Mouse (Mus musculus): Measurements from ENCODE around the gene Nudt21.
A peak's percentile ranks its signal among the peaks of the same experiment; 100 is the strongest.

Gene Nudt21

DNA sequence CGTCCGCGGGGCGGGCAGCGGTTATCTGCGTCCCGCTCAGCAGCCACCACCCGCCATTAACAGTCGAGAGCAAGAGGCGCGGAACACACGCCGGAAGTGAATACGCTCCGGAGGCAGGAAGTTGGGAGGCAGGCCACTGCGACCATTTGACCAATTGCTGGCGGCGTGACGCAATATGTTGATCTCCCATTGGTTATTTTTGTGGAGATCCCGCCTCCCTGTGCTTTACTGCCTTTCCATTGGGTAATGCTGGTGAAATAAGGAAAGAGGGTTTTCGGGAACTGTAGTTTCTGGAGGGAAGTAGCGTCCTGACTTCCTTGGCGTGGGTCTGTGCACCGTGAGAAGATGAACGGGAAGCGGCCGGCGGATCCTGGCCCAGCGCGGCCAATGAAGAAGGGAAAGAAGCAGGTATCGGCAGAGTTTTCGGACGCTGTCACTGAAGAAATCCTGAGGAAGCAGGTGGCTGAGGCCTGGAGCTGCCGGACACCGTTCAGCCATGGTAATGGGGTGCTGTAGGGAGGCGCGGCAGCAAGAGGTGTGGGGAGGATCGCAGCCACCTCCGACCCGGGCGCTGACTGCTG lies at the start of gene Nudt21, which contains the start of gene Ogfod1:
Gene Nudt21, minus strand, starts transcription at position 88 of the 581 bp plus-strand sequence.
Gene Ogfod1, plus strand, starts transcription at position 255 of the 581 bp plus-strand sequence.
- DNase-seq (ENCODE audit: low spot score): peak; percentile 88

- no peak for DNase-seq (ENCODE audit: low spot score)
Observed at GRCm38 (mm10) chr8:94076461-94077192, 39.8 kb upstream of the Nudt21 start.

DNA sequence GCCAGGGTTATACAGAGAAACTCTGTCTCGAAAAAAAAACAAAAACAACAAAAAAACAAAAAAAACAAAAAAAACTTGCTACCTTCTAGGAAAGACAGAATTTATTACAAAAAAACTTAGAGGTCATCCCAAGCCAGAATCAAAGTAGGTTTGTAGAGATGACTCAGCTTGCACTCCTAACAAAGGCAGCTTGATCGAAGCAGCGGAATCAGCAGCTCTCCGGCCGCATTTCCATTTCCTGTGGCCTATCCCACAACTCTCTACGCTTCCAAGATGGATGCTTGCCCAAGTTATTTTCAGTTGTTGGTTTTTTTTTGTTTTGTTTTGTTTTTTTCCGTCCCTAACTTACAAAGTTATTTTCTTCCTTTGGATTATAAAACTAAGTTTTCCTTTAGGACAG lies 32.0 kb upstream of the Nudt21 start:
- DNase-seq (ENCODE audit: low spot score): no peak

DNA sequence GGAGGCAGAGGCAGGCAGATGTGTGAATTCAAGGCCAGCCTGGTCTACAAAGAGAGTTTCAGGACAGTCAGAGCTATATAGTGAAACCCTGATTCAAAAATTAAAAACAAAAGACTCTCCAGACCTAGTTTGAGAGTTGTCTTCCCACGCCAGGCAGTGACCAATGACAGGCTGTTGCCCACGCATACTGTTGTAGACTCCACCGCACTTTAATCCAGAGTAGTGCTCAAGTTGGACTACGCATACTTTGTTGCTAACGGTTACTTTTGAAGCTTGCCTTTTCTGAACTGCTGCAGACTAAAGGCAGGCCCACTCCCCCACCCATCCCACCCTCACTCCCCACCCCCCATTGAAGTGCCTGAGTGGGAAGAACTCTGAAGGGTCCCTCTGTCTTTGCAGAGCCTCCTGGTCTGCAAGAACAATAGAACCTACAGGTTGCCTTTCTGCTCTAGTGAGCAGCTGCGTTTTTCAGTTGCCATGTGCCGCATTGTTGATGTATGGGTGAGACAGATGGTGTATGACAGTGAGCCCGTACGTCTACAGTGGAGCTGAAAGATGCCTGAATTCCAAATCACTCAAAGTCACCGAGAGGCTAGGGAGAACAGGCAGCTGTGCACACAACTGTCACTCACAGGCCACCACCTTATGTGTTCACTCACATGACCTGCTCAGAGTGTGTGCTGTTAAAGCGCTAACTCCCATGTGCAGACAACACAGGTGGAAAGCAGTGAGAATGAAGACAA lies 29.5 kb upstream of the Nudt21 start:
- DNase-seq (ENCODE audit: low spot score): no peak

DNA sequence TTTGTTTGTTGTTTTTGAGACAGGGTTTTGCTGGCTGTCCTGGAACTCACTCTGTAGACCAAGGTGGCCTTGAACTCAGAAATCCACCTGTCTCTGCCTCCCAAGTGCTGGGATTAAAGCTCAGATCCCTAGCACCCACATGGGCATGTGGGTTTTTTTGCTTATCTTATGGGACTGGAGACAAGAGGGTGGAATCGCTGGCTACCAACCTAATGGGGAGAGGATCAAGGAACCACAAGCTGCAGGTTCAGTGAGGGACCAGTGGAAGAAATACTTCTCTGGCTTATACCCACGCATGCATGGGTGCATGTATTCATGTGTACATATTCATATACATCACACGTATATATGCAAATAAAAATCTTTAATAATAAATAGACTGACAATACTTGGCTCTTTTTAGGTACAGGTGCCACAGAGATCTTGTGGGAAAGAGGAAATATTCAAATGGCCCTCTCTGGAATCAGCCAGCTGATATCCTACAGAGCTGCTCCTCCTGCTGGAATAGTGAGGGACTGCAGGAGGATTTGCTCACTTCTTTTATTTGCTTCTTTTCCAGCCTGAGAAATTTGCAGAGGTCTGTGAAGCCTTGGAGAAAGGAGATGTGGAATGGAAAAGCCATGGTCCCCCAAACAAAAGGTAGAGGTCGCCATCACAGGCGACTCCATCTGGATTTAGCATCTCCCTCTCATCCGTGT lies 20.5 kb upstream of the Nudt21 start:
- peak; percentile 16 for DNase-seq (ENCODE audit: low spot score)

DNA sequence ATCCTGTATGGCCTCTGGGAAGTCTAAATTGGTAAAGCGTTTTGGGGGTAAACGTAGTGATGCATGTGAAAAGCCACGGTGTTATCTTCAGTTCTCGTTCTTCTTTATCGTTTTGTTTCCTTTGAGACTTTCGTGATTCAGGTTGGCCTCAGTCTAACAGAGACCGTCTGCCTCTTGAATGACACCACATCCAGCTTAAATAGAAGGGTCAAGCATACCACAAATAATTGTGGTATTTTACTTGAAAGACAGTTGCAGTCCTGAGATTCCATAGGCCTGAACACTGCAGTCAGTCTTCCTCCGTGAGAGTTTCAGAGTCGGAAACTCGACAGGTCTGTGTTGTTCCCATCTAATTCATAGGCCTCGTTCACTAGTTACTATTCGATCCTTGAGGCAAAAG lies 15.9 kb upstream of the Nudt21 start:
- no peak for DNase-seq (ENCODE audit: low spot score)

DNA sequence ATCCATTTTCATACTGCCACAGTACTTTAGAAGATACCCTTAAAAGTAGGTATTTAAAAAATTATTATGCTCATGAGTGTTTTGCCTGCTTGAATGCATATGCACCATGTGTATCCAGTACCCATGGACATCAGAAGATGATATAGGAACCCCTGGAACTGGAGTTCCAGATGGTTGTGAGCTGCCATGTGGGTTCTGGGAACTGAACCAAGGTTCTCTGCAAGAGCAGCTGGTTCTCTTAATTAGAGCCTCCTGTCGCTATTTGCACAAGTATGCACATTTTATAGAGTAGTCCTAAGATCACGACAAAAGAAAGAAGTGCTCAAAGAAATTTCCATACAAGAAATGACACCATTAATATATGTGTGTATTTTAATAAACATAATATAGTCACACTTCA lies 11.0 kb upstream of the Nudt21 start:
- no peak for DNase-seq (ENCODE audit: low spot score)

DNA sequence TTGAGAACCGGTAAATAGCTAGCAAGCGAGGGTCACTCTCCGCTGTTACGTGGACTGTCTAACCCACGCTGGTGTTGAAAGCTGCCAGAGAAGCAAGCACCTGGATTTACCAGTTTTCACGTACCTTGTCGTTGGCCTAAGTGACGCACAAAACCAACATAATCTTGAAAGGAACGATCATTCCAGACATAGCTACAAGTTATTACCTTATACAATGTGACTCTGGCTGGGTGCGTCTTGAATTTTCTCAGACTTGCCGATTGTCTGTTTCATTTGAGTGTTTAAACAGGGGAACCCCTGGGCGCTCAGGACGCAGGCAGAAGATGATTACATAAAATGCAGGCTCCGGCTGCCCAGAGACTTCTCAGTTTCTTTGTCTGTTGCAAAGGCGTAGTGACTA lies 975 bp upstream of the Nudt21 start:
- no peak for DNase-seq (ENCODE audit: low spot score)

DNA sequence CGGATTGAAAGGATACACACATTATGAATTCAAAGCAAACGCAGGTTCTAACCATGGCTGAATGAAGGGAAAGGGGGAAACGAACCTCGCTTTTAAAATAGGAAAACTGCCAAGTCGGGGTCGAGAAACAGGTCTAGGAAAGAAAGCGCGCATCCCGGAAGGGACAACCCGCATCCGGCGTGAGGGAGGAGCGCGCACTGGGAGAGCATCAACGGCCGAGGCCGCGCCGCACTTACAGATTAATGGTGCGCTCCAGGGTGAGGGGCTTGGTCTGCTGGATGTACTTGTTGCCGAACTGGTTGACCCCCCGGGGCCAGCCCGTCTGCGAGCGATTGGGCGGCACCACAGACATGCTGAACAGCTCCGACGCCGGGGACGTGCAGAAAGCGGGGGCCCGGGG lies 290 bp downstream of the Nudt21 start:
- DNase-seq (ENCODE audit: low spot score): peak; percentile 66

- DNase-seq (ENCODE audit: low spot score): no peak
Observed at GRCm38 (mm10) chr8:94035200-94035599, 1.6 kb downstream of the Nudt21 start.

GRCm38 (mm10) chr8:94033601-94034000 lies 3.2 kb downstream of the Nudt21 start:
- no peak for DNase-seq (ENCODE audit: low spot score)

DNA sequence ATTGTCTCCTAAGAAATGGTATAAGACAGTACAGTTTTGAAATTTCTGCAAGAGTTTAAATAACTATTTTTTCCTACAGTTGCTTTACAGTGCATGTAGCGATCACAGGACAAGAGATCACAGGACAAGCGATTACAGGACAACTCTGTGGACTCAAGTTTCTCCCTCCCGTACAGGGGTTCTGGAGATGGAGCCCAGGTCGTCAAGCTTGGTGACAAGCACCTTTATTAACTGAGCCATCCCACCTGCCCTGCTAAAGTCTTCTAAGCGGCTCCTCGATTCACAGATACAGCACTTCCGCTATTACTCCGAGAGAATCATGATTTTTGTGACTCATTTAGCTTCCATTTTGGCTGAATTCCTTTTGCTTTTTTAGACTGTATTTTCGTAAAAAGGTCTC lies 7.1 kb downstream of the Nudt21 start:
- DNase-seq (ENCODE audit: low spot score): no peak

DNA sequence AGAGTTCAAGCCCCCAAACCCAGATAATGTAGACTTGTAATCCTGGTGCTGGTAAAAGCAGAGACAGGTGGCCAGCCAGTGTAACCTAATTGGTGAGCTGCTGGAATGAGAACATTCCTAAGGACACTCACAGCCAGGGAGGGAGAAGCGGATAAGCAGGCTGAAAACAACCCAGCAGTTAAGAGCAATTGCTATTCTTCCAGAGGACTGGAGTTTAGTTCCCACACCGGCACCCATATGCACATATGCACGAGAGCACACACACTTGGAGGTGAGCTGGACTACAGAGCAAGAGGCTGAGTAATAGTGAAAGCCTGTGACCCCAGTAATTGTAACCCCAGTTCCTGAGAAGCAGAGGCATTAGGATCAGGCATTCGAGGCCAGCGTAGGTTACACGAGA lies 12.9 kb downstream of the Nudt21 start:
- DNase-seq (ENCODE audit: low spot score): no peak

GRCm38 (mm10) chr8:94013026-94013612 lies 23.7 kb downstream of the Nudt21 start:
- DNase-seq (ENCODE audit: low spot score): no peak

DNA sequence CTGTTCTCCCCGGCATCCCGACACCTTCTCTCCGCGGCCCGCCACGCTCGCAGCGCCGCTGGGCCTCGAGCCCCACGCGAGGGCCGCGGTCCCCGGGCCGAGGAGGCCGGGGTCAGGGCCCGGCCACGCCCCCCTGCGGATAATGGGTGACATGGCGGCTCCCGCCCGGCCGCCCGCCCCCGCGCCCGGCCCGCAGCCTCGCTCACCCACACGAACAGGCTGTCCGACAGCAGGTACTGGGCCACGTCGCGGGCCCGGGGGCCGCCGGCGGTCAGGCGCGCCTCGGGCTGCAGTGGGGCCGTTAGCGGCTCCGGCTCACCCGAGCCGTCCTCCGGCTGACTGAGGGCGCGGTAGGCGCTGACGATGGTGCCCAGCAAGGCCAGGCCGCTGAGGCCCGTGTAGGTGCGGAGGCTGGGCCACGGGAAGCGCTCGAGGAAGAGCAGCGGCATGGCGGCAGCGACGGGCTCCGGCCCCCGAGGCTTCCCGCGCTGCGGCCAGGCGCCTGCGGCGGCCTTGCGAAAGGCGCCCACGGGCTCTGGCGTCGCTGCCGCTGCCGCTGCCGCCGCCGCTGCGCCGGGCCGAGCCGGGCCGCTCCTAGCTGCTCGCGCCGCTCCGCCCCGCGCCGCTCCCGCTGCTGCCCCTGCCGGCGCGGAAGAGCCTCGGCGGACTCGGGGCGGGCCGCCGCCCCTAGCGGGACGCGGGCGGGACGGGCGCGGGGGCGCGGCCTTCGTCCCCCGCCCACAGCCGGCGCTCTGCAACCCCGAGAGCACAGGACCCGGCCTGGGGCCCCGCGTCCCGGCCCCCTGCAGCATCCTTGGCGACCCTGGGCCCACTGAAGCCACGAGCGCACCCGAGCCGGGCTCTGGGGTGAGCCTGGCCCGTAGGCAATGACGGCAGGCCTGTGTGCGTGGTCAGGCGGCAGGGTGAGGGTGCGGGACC lies 24.5 kb downstream of the Nudt21 start, which contains the start of gene Amfr:
Gene Amfr, minus strand, starts transcription at position 830 of the 939 bp plus-strand sequence.
- peak; percentile 76 for DNase-seq (ENCODE audit: low spot score)

DNA sequence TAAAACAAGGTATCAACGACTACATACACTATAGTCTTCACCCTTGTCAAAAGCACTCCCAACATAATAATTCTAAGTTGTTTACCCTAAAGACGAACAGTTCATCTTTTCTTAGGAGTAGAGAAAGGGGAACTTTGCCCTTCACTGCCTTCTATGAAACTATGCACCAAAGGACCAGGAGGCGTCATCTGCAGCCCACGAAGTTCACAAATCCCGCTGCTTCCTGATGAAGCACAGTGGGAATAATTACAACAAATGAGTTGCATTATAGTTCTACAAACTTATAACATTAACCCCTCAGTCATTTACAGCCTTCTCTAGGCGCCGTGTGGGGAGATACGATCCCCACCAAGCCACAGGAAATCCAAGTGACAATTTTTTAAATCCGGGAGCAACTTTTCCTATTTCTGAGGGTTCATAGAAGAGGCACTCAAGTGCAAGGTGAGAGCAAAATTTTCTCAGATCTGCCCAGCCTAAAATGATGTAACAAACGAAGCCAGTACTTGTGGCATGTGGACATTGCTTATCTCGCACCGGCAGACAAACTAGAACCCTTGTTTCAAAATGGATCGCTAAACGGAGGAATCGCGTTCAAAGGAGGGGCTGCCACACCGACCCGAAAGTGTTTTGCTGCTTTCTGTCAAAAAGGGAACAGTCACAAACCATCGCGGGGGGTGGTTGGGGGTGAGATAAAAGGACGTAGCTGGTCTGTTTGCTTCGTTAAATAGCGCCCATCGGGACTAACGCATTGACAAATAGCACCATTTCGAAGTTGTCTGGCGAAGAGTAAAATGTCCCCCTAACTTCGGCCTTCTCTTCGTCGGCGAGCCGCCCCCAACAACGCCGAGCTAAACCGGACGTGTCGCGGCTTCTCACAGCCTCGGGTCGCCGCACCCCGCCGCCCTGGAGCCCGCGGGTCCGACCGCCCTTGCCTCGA lies 25.5 kb downstream of the Nudt21 start:
- peak; percentile 4 for DNase-seq (ENCODE audit: low spot score)

GRCm38 (mm10) chr8:94010101-94010705 lies 26.6 kb downstream of the Nudt21 start:
- DNase-seq (ENCODE audit: low spot score): no peak

DNA sequence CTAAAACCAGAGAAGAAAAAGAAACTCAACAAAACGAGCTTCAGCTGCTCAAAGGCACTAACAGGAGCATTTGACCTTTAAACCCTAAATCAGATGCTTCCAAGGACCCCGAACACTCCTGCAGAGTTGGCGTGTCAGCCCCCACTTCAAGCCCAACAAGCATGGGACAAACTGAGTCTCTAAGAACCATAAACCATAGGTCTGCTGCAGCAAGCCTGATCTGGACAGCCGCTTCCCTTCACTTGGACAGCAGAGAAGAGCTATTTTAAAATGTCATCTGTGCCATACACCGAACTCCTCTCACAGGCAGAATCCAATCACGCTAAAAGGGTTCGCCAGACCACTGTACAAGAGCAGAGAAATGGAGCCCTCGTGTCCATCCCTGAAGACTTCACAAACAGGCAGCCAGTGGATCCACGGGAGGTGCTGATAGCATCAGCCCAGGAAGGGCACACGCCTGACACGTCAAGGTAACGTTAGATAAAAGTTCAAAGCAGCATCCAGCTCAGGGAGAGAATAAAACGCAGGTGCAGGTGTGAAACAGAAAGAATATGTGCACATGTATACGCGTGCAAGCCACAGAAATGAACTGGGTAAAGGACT lies 27.5 kb downstream of the Nudt21 start:
- DNase-seq (ENCODE audit: low spot score): no peak

DNA sequence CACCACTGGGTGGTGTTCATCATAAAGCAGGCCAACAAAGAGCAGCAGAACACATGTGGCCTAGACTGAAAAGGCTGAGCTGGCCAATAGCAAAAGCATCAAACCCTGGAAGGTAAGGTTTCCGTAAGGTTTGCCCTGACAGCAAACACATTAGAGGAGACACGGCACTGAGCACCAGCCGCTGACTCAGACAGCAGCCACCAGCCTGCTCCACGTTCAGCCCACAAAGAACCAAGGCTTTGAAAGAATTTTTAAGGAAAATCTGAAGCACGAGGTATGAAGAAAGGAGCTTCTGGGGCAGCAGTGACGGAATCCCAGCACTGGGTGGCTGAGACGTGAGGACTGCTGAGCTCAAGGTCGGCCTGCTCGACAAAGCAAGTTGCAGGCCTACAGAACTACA lies 32.7 kb downstream of the Nudt21 start:
- DNase-seq (ENCODE audit: low spot score): peak; percentile 21

All from ovary, postnatal 36 days (tissue).